In the genomic region with DNA sequence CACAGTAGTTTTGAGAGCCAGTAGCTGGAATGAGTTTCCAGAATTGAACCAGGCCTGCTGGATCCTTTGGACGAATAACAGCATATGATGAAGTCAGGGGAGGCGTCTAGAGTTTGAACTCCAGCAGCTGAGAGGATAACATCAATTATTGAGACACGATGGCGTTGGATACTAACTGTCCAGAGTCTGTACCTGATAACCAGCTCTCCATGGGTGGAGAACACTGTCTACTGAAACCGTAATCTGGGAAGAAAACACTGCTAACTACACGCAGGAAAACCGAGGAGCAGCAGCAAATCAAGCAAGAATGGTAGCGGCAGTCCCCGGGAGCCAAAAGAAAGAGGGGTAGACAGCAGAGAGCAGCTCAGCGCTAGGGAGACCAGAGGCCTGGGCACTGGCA, we compare ENCODE assay signal across 19 mouse cellular contexts. TPM values are rescaled to one million over a fixed set of nuclear protein-coding genes. Genes with fewer than 3 reads are reported as not detected.
DNase-seq lines count a peak whose midpoint lies in the region; ATAC-seq and TF ChIP-seq lines count a peak whose summit lies in the region.
"Had no signal": no experiment of that assay in that cellular context is flagged by ENCODE, and none has a peak within 500 bp of the region (broad histone marks: within the 10 kb centered on the region; RNA-seq: fewer than 3 reads in every experiment).

No protein-coding gene starts in this region.

- H3K27ac ChIP-seq in kidney, embryonic 16.5 days (ENCODE audit: low read length) = peak overlapping the region; percentile 73
- 0 out of 2 replicates have a peak overlapping the region, but pooled peaks have one; percentile 18 for H3K27ac ChIP-seq in embryonic fibroblast, embryonic 13.5 days (ENCODE audit: insufficient read depth, low read length)
- peak overlapping the region; percentile 73 for H3K27ac ChIP-seq in liver, embryonic 11.5 days (ENCODE audit: low read depth, low read length)
- H3K27ac ChIP-seq: embryonic facial prominence, embryonic 10.5 days; hindbrain, postnatal 0 days; midbrain, embryonic 13.5 days had no signal

- WGBS in kidney, embryonic 16.5 days = 53% methylated on average over 10 of the region's 10 CpGs
- 42% methylated on average over 10 of the region's 10 CpGs for WGBS in liver, embryonic 11.5 days

- H3K9me3 ChIP-seq in kidney, embryonic 16.5 days (ENCODE audit: low read length) = no peaks in the 10 kb centered on the region
- H3K9me3 ChIP-seq in liver, embryonic 11.5 days (ENCODE audit: control insufficient read depth, low read length) = no peaks in the 10 kb centered on the region
- H3K9me3 ChIP-seq: embryonic facial prominence, embryonic 10.5 days; midbrain, embryonic 13.5 days had no signal

- H3K4me2 ChIP-seq in kidney, embryonic 16.5 days (replicated peaks; ENCODE audit: low read depth, low read length) = no peak overlapping the region
- peak overlapping the region; percentile 53 for H3K4me2 ChIP-seq in liver, embryonic 11.5 days
- H3K4me2 ChIP-seq: midbrain, embryonic 13.5 days had no signal

- TF ChIP-seq POLR2A in embryonic fibroblast, embryonic 13.5 days (IDR thresholded peaks at IDR 0.05; ENCODE audit: low read depth, low read length) = no peak

- no peak for TF ChIP-seq CTCF in embryonic fibroblast, embryonic 13.5 days (IDR thresholded peaks at IDR 0.05; ENCODE audit: borderline replicate concordance, insufficient read depth, low read length)

- no peak for ATAC-seq in kidney, embryonic 16.5 days (ENCODE audit: low FRiP score, low TSS enrichment)
- ATAC-seq in liver, embryonic 11.5 days (replicated peaks; ENCODE audit: low FRiP score) = peak; percentile 74
- peak; percentile 55 for ATAC-seq in megakaryocyte-erythroid progenitor cell, adult 5-6 weeks (replicated peaks; ENCODE audit: low FRiP score, low TSS enrichment, poor library complexity, severe bottlenecking)
- ATAC-seq: forebrain, postnatal 0 days; hindbrain, postnatal 0 days; midbrain, embryonic 13.5 days had no signal

- peaks cover 21% of the 10 kb centered on the region for H3K4me1 ChIP-seq in kidney, embryonic 16.5 days (ENCODE audit: insufficient read depth, low read length)
- no peaks in the 10 kb centered on the region for H3K4me1 ChIP-seq in embryonic fibroblast, embryonic 13.5 days (ENCODE audit: control insufficient read depth, insufficient read depth, low read length)
- peaks cover 45% of the 10 kb centered on the region for H3K4me1 ChIP-seq in liver, embryonic 11.5 days (replicated peaks; ENCODE audit: control insufficient read depth, insufficient read depth, low read length)

- no peaks in the 10 kb centered on the region for H3K36me3 ChIP-seq in kidney, embryonic 16.5 days (ENCODE audit: insufficient read depth, low read length)
- no peaks in the 10 kb centered on the region for H3K36me3 ChIP-seq in liver, embryonic 11.5 days (ENCODE audit: control insufficient read depth, insufficient read depth, low read length)
- H3K36me3 ChIP-seq: embryonic facial prominence, embryonic 10.5 days had no signal

- no peak overlapping the region for H3K4me3 ChIP-seq in kidney, embryonic 16.5 days (ENCODE audit: low read length)
- no peak overlapping the region for H3K4me3 ChIP-seq in embryonic fibroblast, embryonic 13.5 days (ENCODE audit: insufficient read depth, low read length)
- H3K4me3 ChIP-seq in liver, embryonic 11.5 days (ENCODE audit: low read depth, low read length) = no peak overlapping the region
- H3K4me3 ChIP-seq: embryonic facial prominence, embryonic 10.5 days; midbrain, embryonic 13.5 days; myocyte had no signal

- no peaks in the 10 kb centered on the region for H3K27me3 ChIP-seq in kidney, embryonic 16.5 days (ENCODE audit: insufficient read depth, low read length)
- no peaks in the 10 kb centered on the region for H3K27me3 ChIP-seq in liver, embryonic 11.5 days (replicated peaks; ENCODE audit: control insufficient read depth, insufficient read depth, low read length)
- H3K27me3 ChIP-seq: midbrain, embryonic 13.5 days had no signal

- DNase-seq in kidney, postnatal 36 days = no peak
- no peak for DNase-seq in liver, embryonic 11.5 days (ENCODE audit: low spot score)
- DNase-seq in ovary, adult 18-20 months (ENCODE audit: low spot score) = no peak
- DNase-seq in adrenal gland, adult 18-20 months (ENCODE audit: low spot score in 2 of 2) = no peak
- DNase-seq: adrenal gland, adult 2 months; cerebellum, adult 11 months; forebrain, postnatal 0 days; heart, postnatal 14 days; kidney, adult 11 months; left cerebral cortex, postnatal 4 days; lung, adult 18-20 months; lung, postnatal 4 days had no signal

- no peak overlapping the region for H3K9ac ChIP-seq in kidney, embryonic 16.5 days (replicated peaks; ENCODE audit: low read length)
- H3K9ac ChIP-seq in liver, embryonic 11.5 days (ENCODE audit: low read depth, low read length) = 0 out of 2 replicates have a peak overlapping the region, but pooled peaks have one; percentile 30
- H3K9ac ChIP-seq: forebrain, postnatal 0 days; midbrain, embryonic 13.5 days had no signal

RNA-seq across cellular contexts. Expression of gene E130308A19Rik, which starts 56.9 kb away (rescaled TPM):
- polyA plus RNA-seq in kidney, embryonic 16.5 days (2015; fragmentation: Nextera tagmentation; extraction: Ambion mirVana) = 35.8 and 38.6 TPM in 2 replicates
- polyA plus RNA-seq in embryonic fibroblast, embryonic 13.5 days (2011; ENCODE audit: insufficient read length, low read depth, missing spikeins) = 8.5 and 12.5 TPM in 2 replicates
- 18.5 and 23.5 TPM in 2 replicates for polyA plus RNA-seq in liver, embryonic 11.5 days (2014; fragmentation: Nextera tagmentation; extraction: Ambion mirVana)
- 24.1 and 39.1 TPM in 2 replicates for total RNA-seq in megakaryocyte-erythroid progenitor cell, adult 5-6 weeks (2014; fragmentation: Nextera tagmentation)
- 9.6 and 17.0 TPM in 2 replicates for total RNA-seq in megakaryocyte-erythroid progenitor cell, adult 5-6 weeks (2017)
- total RNA-seq in adrenal gland, adult 18-20 months (2021) = 10 to 100 TPM; 11.2 to 13.2 TPM

Comparison
In these comparisons a context has a peak if more than half of its experiments do, and no peak if none do; other contexts are left out.
1. H3K27ac ChIP-seq: peak in every context shown above with its lines; median percentile 73 in kidney, embryonic 16.5 days; 73 in liver, embryonic 11.5 days; 18 in embryonic fibroblast, embryonic 13.5 days.